Mouse (Mus musculus) right cerebral cortex, postnatal 25 days (tissue): ENCODE results near the gene Foxq1.
A peak's percentile ranks its signal among the peaks of the same experiment; 100 is the strongest.

Experiments
- DNase-seq: peaks from one replicate; pipeline ENCODE4 v3.0.0; 2022

The Foxq1 gene

DNA sequence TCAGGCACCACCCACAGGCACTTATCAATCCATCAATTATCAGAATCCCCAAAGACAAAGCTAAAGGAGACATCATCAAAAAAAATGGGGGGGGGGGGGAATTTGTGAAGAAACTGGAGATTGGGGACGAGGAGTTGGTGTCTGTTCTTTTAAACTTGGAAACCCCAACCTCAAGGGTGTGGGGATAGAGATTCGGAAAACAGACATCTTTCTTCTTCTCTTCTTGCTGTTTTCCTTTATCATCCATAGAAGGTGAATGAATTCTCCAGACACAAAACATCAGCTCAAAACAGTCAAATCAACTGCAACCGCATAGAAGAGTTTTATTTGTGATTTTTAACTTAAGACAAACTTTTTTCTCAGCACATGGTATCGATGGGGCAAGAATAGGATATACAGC is at the start of gene Foxq1:
TSS of gene Foxq1 (plus strand) at position 301 of the 400 bp plus-strand sequence.
- DNase-seq: no peak

DNA sequence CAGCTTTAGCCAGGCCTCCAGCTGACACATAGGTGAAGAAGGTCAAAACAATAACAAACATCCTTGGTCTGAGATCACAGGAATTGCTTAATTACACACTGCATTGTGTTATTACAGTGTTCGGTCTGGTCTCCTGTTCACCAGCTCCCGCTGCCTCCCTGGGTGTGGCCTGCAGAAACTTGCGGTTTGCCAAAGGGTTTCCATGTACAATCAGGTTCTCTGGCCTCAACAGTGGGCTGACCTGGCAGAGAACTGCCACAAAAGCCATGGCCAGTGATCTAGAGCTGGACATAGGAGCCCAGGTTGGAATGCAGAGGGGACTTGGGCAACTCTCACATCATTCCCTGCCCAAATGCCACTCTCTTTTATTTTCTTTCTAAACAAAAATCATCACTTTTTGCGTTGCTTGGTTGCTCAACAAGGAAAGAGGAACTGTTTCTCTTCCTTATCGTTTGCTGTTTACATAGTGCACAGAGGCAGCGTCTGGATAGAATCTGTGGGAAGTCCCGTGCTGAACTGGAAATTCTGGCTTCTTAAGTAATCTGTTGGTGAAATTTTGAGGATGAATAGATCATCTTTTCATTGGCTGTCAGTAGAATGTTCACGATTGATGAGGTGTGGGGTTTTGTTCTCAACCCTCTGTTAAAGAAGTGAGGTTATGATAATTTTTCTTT is 49.3 kb upstream of the Foxq1 start:
- DNase-seq: no peak

DNA sequence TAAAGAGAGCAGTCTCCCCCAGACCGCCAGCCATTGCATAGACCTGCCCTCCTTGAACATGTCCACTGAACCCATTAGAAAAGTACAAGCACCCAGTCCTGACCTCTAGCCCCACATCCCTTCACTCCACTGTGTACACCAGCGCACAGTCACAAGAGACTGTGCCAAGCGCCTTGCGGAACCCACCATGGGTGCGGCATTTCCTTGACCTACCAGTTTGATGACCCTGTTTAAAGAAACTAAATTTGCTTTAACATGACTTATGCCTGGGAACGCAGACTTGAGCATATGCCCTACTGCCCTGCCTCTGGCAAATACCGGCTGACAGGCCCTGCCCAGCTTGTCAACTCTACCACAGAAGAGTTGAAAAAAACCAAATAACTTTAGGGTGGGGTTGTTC is 40.7 kb upstream of the Foxq1 start:
- DNase-seq: no peak

DNA sequence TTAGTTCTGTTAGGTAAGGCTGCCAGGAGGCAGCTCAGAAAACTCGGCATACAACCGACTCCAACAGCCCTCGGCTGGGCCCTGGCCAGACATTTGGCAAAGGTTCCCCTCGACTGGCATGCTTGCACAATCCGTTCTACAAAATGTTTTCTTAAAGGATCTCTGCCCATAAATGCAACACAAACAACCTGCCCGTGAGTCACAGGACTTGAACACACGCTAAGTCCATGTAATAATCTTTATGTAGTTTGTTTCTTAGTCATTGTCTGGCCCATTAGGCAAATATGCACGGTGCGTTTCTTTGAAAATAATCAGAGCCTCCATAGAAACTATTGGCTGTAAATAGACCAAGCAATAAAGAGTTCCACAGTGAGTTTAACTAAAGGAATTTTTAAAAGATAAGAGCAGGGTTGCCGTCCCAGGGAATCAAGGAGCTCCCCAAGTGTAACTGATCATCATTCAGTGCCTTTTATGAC is 37.5 kb upstream of the Foxq1 start:
- no peak for DNase-seq

DNA sequence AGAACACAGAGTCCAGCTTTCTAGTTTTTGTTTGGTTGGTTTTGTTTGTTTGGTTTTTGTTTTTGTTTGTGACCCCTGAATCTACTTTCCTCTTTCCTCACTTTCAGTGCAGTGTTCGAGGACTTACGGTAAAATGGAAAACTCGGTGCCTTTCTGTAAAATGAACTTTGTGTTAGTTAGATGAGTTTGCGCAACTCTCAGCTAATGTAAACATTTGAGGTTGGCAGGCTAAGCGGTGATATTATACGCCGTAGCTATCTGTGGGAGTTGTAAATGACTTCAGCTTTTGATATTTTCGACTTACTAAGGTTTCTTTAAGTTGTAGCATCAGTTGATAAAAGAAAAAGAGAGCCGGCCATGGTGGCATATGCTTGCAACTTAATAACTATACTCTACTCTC is 37.0 kb upstream of the Foxq1 start:
- no peak for DNase-seq

DNA sequence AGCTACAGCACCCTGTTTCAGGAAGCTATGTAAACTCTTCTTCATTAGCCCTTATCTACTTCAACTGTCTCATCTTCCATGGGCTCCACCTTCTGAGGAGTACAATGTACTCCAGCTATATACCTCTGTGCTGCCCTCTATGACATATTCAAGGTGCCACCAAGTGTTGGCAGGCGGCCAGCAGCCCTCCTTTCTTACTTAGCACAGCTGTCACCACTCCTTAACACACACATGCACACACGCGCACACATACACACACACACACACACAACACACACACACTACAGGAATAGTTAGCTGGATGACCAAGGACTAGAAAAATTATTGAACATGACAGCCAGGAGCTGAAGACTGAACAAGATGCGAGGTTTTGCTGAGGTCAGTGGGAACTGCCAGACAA is 31.0 kb upstream of the Foxq1 start:
- DNase-seq: no peak

DNA sequence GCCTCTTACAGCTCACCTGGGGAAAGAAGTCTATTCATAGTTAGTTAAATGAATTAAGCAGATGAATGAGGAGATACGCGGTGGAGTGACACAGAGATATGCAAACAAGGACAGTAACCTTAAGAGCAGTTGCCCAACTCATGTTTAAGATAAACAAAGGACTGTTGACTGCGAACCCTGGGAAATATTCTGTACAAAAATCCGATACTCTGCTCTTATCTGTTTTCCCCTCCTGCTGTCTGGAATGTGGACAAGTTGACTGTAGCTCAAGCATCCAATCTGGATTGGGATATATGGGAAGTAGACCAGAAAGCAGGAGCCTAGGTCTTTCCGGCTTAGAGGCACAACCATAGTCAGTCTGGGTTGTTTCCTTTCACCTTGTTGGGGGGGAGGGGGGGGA is 24.7 kb upstream of the Foxq1 start:
- DNase-seq: no peak

DNA sequence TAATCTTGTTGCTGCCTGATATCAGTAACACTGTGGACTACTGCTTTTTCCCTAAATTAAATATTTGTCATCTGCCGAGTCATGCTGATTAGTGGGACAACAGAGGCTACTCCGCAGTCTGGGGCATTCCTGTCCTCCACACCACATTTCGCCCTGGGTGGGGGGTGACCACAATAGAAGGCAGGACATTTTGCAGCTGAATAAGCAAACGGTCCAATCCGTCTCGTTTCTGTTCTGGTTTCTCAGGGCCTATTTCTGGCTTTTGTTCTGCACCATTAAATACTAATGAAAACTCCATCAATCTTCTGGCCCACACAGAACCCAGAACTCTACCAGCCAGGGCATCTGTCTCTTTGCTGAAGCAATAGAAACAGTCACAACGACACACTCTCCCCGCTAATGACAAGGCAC is 24.3 kb upstream of the Foxq1 start:
- DNase-seq: no peak

DNA sequence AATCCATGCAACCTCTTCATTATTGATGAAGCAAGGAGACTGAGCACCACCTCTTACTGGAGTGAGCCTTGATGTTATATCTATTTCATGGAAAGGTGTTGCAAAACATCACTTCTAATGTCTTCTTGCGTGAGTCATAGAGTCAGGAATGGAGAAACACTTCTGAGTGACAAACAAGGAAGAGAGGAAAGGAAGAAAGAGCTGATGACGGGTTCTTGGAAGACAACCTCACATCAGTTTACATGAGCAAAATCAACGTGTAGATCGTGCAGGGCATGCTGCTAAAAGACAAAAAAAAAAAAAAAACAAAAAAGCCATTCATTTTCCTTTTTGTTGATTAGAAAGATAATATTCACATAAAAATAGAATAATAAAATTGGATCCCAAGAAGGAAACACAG is 21.2 kb upstream of the Foxq1 start:
- DNase-seq: no peak

DNA sequence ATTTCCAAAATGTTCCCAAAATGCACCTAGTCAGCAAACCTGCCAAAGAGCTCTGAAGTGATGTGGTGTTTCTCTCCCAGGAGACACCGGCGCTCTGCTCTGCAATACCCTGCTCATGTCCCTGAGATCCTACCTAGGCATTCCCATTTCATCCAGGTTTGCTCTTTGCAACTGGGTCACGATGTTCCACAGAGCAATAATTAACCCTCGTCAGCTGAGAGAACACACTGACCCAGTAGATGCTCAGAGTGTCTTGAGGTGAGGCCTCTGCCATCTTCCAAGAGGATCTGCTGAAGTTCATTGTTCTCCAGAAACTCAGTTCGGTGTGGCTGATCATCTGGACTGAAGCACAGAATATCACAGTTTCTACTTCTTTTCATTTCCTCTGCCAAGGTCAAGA is 12.9 kb upstream of the Foxq1 start:
- no peak for DNase-seq

DNA sequence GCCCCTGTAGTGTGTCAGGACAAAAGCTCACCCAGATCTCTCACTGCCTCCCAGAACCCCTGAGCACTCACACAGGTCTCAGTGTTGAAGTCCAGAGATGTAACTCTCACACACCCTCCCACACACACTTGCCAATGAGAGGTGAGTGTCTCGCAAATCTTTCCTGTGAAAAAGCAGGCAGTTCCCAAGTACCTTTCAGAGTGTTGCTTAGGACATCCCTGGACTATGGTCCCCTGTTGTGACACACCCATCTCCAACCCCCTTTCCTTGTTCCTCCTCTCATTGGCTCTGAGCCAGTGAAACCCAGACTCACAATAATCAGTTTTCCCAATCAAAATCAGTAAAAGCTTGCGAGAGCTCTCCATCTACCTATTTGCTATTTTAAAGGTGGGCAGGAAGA is 9.2 kb upstream of the Foxq1 start:
- DNase-seq: no peak

DNA sequence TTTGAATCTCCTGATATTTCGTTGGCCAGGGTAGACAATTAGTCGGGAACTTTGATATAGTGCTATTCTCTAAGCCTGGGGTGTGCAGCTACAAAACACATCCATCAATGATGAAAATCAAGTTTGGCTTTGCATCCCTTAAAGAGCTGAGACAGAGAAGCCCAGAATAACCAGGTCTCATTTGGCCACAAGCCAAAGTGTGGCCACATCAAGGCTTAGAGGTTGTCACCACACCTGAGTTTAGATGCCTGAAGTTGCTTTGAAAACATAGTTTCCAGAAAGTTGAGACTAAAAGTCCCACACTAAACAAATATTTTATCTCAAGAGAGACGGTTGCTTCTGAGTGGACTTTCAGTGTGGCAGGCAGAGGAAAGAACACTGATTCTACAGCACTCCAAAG is 8.7 kb upstream of the Foxq1 start:
- DNase-seq: no peak

DNA sequence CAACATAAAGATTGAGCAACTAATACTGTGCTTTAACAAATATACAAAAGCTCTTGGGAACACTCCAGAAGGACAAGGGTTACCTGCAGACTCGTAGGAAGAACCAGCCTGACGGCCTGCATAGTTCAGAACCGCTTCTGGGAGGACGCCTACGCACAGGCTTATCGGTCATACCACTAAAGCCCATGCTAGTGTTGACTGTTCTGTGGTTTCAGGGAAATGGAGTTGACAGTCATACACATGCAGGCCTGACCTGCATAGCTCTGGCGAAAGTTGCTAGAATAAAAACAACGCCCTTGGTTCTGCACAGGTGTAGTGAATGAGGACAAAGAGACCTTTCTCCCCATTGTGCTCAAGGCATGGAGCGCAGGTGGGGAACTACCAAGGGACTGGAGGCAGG is 8.3 kb upstream of the Foxq1 start:
- no peak for DNase-seq

DNA sequence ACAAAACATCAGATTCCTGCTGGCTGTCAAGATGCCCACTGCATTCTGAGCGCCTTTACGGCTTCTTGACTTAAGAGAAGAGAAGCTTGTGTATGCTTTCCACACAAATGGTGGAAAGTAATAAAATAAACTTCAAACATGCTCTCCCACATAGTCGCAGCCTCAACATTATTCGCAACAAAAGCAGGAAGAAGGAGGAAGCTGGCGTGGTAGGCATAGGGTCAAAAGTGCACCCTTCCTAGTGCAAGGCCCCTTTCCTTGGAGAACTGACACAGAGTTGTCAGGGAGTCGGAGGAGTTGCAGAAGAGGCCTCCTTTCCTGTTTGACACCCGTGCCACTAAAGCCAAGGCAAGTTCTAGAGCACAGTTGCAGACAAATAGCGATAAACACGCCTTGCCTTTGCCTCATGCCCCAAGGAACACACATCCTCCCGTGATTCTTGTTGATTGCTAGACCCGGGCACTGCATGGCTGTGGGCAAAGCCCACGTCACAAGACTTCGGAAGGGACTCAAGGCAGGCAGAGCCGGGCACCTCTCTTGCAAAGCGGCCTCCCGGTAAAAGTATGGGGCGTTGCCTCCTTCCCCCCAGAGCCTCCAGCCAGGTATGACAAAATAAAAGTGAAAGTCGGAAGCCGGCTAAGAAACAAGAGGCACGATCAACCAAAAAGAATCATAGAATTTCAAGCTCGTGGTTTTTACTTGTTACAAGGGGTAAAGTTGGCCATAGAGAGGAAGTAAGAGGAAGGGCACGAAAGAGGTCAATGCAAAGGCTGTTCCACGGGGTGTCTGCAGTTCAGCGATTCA is 1.2 kb downstream of the Foxq1 start:
- no peak for DNase-seq

DNA sequence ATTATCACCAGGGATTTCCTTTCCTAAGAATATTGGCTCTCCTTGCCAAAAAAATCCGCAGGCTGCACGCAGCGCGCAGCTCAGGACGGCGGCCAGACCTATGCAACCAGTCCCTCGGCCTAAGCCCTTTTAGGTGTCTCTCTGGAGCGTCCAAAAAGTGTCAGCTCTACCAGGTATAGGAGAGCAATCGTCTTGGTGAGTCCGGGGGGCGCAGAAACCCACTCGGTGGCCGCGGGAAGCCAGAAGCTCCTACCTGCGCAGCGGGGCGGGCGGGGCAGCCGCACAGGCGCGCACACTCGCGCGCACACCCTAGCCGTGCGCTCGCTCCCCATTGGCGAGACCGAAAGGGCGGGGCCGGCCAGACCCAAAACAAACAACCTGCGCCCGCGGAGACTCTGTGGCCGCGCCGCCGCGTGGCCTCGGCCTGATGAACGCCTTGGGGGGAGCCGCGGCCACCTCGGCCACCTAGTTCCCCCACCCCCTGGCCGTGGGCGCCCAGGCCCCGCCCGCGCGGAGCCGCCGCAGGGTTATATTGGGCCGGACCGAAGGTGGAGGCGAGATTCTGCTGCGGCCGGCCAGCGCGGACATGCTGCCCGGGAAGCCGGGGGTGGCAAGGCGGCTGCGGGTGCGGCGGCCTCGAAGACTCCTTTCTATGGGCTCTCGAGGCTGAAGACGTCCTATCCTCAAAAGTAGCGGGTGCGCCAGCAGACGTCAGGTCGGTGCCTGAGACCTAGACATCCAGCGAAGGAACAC is 2.0 kb downstream of the Foxq1 start:
- DNase-seq: peak; percentile 44

DNA sequence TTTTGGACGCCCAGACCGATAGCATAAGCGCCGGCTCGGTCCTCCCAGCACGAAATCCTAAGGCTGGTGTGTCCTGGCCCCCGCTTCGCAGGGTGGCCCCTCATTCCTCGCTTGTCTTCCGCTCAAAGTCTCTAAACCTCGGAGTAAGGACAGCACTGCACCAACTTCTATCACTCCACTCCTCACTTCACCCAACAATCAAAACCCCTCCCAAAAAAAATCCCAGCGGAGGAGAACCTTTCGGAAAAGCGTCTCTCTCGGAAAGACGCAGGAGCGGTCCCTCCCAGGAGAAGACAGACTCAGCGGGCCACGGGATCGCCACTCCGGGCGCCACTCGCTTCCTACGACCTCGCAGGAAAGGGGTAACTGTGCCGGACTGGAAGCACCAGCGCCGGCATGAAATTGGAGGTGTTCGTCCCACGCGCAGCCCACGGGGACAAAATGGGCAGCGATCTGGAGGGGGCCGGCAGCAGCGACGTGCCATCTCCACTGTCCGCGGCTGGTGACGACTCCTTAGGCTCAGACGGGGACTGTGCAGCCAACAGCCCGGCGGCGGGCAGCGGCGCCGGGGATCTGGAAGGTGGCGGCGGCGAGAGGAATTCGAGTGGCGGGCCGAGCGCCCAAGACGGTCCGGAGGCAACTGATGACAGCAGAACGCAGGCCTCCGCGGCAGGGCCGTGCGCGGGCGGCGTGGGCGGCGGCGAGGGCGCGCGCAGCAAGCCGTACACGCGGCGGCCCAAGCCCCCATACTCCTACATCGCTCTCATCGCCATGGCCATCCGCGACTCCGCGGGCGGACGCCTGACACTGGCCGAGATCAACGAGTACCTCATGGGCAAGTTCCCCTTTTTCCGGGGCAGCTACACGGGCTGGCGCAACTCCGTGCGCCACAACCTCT is 2.8 kb downstream of the Foxq1 start, which contains the start of gene A530084C06Rik:
TSS of gene A530084C06Rik (minus strand) at position 813 of the 898 bp plus-strand sequence.
- peak; percentile 30 for DNase-seq

DNA sequence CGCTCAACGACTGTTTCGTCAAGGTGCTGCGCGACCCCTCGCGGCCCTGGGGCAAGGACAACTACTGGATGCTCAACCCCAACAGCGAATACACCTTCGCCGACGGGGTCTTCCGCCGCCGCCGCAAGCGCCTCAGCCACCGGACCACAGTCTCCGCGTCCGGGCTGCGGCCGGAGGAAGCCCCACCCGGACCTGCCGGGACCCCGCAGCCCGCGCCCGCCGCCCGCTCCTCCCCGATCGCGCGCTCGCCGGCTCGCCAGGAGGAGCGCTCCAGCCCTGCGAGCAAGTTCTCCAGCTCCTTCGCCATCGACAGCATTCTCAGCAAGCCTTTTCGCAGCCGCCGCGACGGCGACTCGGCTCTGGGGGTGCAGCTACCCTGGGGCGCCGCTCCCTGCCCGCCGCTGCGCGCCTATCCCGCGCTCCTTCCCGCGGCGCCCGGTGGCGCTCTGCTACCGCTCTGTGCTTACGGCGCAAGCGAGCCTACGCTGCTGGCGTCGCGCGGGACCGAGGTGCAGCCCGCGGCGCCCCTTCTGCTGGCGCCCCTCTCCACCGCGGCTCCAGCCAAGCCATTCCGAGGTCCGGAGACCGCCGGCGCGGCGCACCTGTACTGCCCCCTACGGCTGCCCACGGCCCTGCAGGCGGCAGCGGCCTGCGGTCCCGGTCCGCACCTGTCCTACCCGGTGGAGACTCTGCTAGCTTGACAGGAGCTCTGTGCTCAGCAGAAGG is 3.6 kb downstream of the Foxq1 start:
- peak; percentile 35 for DNase-seq

DNA sequence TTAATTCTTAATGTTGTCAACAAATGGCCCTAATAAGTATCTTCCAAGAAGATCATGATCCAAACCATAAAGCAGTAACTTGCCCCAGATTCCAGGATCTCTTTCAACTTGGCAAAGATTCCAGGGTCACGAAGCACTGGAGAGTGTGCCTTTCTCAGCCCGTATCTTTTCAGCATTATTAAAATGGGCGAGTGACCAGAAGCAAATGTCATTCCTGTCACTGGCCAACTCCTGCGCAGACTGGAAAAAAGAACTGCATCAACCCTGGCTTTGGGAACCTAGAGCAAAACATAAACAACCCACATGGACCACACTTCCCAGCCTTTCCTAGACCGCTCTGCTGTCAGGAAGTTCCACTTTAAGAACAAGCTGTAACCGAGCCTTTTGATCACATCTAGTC is 8.5 kb downstream of the Foxq1 start:
- DNase-seq: no peak

DNA sequence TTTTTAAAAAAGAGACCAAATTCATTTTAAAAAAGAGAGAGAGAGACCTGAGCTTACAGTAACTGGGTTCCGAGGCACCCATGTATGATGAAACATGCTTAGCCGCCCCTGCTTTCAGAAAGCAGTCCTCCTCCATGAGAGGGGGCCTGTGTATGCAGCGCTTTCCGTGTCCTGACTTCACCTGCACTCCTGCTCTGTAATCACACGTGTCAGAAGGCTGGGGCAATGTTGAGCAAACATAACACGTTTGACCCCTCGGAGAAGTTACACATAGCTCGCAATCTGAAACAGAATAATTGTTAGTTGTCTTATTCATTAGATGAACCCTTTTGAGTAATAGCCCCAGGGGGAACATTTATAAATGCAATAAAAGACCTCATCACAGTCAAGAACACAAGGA is 11.2 kb downstream of the Foxq1 start:
- no peak for DNase-seq

DNA sequence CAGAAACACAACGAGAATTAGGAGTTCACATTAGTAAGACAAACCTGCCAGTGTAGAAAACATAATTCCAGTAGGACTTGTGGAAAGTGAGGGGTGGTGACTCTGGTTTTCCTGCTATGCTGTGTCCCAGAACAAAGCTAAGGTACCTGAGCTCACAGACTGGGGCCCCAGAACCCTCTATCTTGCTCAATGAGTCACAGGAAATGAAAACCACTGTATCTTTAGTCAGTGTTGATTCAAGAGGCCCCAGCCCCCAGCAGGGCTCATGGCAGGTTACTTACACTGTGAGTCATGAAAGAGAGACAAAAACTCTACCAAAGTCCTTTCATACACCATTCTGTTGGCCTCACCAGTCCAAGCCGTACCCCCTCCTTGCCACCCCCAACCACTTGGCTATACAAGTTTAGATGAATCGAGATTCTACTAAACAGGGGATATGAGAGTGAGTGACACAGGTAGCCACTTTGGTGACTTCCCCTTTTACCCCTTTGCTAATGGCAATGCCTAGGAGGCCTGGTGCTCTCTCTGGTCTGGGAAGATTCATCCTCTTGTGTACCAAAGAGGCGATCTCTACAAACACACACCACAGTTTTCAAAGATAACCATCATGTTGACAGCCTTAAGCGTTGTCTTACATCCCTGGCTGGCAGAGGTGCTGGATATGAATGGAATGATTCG is 11.8 kb downstream of the Foxq1 start:
- DNase-seq: no peak

DNA sequence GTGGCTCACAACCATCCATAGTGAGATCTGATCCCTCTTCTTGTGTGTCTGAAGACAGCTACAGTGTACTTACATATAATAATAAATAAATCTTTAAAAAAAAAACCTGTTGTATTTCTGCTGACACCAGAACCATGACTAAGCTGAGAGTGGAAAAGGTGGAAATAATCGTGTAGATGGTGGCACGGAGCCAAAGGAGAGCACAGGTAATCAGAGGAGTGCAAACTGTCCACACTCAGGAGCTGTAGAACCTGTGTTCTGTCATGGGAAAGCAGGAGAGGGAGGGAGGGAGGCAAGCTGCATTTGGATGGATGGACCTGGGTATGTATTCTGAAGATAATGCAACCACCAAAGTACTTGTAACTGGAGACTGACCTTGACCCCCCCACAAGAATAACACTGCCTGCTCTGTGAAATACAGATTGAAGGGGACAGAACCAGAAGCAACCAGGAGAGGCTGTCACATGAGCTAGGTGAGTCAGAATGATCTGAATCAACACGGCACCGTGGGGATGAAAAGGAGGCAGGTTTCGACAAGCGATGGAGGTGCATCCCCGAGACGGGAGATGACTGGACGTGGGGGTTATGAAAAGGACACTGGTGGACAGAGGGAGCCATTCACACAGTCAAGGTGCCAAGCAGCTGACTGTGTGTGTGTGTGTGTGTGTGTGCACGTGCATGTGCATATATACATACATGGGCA is 17.0 kb downstream of the Foxq1 start:
- no peak for DNase-seq
